Mouse (Mus musculus): ENCODE measurements around the gene Cabp2.
"Not testable (repeated sequence)": the region's sequence is repeated elsewhere in the genome, so short reads cannot be mapped to it uniquely, and the experiment has no call there.

The Cabp2 gene

GRCm38 (mm10) chr19:4101466-4101865 is 20.1 kb downstream of the Cabp2 start:
- DNase-seq (ENCODE audit: low spot score in 2 of 2) = no peak

DNA sequence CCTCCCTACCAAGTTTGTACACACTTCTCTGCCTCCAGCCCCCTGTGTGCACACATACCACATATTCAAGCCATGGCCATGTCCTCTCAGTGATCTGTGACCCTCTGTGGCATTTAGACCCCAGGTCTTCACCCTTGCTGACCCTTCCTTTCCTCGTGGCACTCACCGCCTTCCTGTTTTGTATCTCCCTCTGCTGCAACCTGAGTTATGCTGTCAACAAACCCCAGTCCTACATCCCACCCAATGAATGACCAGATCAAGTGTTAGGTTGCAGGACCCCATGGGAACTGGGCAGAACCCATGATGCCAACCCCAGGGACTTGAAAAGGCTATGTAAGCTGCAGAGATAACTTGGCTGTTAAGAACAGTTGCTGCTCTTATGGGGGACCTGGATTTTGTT is 20.7 kb downstream of the Cabp2 start:
- DNase-seq (ENCODE audit: low spot score in 2 of 2) = no peak

DNA sequence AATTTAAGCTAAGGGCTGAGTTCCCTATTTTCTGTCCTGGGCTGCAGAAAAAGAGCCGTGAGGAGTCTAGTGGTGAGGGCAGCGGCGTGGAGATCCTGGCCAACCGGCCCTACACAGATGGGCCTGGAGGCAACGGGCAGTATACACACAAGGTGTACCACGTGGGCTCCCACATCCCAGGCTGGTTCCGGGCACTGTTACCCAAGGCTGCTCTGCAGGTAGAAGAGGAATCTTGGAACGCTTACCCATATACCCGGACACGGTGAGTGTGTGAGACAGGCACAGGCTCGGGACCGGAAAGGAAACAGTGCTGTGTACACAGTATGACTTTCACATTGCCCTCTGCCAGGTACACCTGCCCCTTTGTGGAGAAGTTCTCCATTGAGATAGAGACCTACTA is 21.2 kb downstream of the Cabp2 start:
- DNase-seq (ENCODE audit: low spot score in 2 of 2) = no peak

GRCm38 (mm10) chr19:4103294-4103693 is 21.9 kb downstream of the Cabp2 start:
- no peak for DNase-seq (ENCODE audit: low spot score in 2 of 2)

DNA sequence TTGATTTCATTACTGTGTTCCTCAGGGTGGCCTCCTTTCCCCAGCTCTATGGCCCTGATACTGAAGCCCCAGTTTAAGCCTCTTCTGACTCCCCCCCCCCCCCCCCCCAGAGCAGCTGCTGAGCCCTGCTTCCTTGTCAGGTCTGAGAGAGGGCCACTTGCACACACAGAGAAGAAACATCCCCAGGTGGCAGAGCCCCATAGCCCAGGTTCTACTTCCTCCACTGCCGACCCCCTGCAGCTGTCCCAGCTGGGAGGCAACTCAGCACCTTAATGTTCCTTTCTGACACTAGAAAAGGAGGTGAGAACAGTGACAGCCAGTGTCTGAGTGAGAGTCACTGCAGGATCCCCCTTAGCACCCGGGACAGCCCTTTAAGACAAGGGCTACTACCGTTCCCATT is 22.4 kb downstream of the Cabp2 start:
- DNase-seq (ENCODE audit: low spot score in 2 of 2) = no peak

- no peak for DNase-seq (ENCODE audit: low spot score in 2 of 2)
These were observed 23.4 kb downstream of the Cabp2 start for GRCm38 (mm10) chr19:4104675-4105194.

DNA sequence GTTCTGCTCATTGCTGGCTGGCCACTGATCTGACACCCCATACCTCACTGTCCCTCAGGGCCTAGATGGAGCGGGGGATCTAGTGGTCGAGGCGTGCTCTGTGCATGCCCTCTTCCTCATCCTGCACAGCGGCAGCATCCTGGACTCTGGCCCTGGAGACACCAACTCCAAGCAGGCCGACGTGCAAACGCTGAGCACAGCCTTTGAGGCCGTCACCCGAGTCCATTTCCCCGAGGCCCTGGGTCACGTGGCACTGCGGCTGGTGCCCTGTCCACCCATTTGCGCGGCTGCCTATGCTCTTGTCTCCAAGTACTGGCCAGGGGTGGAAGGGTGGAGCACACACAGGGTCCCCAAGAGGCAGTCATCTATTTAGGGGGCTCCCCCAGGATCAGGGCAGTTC is 25.3 kb downstream of the Cabp2 start:
- DNase-seq (ENCODE audit: low spot score in 2 of 2) = no peak

- DNase-seq (ENCODE audit: low spot score in 2 of 2) = no peak
These were observed 27.2 kb downstream of the Cabp2 start for GRCm38 (mm10) chr19:4108535-4108934.

GRCm38 (mm10) chr19:4112063-4112960 is 30.9 kb downstream of the Cabp2 start:
- no peak for DNase-seq (ENCODE audit: low spot score in 2 of 2)

DNA sequence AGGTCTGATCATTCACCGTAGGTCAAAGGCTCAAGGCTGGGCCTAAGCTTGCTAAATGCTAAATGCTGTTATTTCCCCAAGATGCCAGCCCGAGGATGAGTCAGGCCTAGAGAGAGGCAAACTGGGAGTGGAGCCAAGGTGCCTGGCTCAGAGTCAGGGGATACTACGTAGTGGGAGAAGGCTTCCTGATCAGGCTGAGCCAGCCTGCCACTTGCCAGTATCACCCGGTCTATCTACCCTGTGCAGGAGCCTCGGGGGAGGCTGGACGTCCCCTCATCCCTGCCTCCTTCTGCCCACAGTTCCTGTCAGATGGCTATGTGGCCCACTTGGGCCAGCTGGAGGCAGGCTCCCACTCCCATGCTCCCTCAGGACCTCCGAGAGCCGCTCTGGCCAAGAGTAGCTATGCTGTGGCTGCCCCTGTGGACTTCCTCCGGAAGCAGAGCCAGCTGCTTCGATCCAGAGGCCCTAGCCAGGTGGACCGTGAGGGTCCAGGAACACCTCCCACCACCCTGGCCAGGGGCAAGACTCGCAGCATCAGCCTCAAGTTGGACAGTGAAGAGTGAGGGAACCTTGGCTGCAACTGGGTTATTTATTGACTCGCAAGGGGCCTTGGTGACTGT is 31.9 kb downstream of the Cabp2 start:
- peak; percentile 72 to 83 for DNase-seq (ENCODE audit: low spot score in 2 of 2)

- DNase-seq (ENCODE audit: low spot score in 2 of 2) = peak; percentile 45 to 55
These were observed 32.4 kb downstream of the Cabp2 start for GRCm38 (mm10) chr19:4113806-4114230.

DNA sequence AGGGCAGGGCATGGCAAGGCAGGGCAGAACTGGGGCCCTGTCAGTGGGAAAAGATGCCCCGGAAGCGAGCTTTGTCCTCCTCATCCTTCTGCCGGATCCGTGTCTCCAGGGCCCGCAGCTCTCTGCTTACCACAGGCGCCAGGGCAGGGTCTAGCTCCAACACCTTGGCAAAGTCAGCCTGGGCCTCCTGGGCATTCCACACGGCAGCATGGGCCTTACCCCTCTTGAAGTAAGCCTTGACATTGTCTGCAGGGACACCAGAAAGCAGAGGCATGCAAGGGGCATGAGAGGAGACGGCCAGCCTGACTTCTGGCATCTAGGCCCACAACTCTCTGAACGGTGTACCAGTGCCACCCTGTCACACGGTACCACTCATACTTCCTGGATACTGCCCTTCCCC is 33.2 kb downstream of the Cabp2 start:
- no peak for DNase-seq (ENCODE audit: low spot score in 2 of 2)

DNA sequence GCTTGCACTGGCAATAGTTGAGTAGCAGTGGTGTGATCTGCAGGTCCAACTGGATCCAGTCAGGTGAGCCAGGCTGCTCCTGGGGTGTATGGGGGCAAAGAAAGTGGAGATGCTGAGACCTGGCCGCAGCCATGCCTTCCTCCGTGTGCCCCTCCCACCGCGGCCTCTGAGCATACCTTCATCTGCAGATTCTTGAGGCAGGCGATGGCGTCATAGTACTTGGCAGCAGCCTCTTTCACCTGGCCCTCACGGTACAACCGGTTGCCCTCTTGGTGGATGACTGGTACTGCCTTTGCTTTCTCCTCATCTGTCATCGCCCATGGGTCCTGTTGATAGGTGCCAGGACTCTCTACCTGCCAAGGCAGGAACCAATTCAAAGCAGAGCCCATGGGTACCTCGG is 33.8 kb downstream of the Cabp2 start:
- DNase-seq (ENCODE audit: low spot score in 2 of 2) = no peak

GRCm38 (mm10) chr19:4115816-4116215 is 34.4 kb downstream of the Cabp2 start:
- no peak for DNase-seq (ENCODE audit: low spot score in 2 of 2)

DNA sequence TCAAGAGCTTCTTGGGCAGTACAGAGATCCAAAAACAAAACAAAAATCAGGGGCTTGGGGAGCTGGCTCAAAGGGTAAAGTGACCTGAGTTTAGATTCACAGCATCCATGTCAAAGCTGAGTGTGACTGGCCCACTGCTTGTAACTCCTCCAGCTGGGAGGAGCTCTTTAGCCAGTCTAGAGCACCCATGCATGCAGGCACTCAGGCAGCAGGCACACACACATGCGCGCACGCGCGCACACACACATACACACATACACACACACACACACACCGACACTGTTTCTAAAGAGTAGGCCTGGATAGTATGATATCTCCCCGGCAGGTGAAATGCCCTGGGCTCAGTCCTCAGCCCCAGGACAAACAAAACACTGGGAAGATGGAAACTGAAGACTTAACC is 35.6 kb downstream of the Cabp2 start:
- no peak for DNase-seq (ENCODE audit: low spot score in 2 of 2)

DNA sequence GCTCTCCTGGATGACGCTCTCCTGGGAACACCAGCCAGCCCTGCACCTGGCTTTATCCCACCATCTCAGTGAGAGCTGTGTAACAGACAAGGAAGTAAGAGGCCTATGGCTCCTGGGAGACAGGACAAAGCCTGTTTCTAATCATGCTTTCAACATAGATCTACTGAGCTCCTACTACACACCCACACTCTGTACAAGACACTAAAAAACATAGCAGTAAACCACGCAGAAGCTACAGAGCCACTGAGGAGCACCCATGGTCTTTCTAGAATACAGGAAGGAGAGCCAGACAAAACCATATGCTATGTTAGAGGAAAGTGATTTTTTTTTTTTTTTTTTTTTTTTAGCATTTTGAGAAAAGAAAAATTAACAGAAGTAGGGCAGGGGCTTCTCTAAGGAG is 37.0 kb downstream of the Cabp2 start:
- DNase-seq (ENCODE audit: low spot score in 2 of 2) = no peak

- DNase-seq (ENCODE audit: low spot score in 2 of 2) = no peak
These were observed 38.5 kb downstream of the Cabp2 start for GRCm38 (mm10) chr19:4119716-4120487.

DNA sequence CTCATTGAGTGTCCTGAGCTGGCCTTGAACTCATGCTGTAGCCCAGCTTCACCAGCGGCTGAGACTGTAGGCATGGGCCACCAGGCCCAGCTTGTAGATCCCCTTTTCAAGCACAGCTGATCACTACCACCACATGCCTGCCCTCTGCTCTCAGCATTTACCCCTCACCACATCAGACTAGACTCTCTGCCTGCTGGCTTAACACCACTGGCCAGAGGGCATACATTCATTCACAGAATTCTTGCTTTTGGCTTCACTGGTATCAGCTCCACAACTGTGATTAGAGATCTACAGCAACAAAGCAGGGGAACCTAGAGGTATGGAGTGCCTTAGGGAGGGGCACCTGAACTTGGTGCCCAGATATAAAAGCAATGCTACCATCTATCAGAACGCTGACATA is 39.1 kb downstream of the Cabp2 start:
- DNase-seq (ENCODE audit: low spot score in 2 of 2) = no peak

DNA sequence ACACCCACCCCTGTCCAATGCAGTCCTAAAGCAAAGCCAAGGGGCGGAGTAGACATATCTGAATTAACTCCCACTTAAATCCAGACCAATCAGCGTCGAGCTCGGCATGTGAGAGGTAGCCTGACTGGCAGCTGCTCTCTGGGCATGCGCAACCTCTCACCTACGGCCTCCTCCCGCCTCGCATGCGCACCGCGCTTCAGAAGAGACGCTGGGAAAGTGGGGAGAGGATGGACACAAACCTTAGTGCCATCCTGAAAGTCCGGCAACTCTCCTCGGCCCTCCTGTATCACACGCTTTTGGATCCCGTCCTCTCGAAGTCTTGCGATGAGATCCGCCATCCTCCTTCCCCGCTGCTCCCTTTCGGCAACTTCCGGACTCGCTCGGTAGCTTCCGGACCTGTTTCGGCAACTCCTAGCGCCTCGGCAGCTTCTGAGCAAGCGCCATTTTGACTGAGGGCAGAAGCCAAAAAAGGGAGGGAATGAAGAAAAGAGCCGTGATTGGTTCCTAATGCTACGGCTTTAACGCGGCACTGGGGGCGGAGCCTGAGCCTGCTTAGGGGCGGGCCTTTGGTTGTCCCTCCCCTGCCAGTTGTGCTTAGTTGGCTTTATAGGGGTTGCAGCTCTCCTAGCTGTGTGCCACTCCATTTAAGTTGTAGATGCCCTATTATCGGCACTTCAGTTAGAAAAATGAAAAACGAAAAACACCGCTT is 39.9 kb downstream of the Cabp2 start:
- peak; percentile 95 to 97 for DNase-seq (ENCODE audit: low spot score in 2 of 2)

DNA sequence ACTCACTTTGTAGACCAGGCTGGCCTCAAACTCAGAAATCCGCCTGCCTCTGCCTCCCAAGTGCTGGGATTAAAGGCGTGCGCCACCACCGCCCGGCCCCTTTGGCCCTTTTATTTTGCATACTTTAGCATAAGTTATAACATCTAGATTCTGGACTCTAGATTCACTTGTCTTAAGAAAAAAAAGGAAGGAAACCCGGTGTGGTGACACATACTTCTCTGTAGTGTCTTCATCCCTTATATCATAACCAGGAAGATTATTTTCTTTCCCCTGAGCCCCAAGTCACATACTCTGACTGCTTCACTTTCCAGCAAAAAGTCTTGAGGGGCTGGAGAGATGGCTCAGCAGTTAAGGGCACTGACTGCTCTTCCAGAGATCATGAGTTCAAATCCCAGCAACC is 40.5 kb downstream of the Cabp2 start:
- not testable (repeated sequence) for DNase-seq (ENCODE audit: low spot score in 2 of 2)
